Mouse (Mus musculus) testis, adult 2 months (tissue): ENCODE results near the gene Mettl21a.

Experiments used
- CTCF ChIP-seq: fragments of 200-500 bp; IDR thresholded peaks from 2 replicates; pipeline ENCODE4 v1.5.1; 2012; ENCODE audit warnings: low read depth, mild to moderate bottlenecking, inconsistent platforms, low read length, moderate library complexity; ENCODE audit not compliant: control insufficient read depth, insufficient read depth, insufficient replicate concordance
- POLR2A ChIP-seq: fragments of 200-500 bp; IDR thresholded peaks from 2 replicates; pipeline ENCODE4 v1.6.1; 2012; ENCODE audit warnings: low read depth, mild to moderate bottlenecking, inconsistent platforms, low read length, moderate library complexity; ENCODE audit not compliant: control insufficient read depth

DNA sequence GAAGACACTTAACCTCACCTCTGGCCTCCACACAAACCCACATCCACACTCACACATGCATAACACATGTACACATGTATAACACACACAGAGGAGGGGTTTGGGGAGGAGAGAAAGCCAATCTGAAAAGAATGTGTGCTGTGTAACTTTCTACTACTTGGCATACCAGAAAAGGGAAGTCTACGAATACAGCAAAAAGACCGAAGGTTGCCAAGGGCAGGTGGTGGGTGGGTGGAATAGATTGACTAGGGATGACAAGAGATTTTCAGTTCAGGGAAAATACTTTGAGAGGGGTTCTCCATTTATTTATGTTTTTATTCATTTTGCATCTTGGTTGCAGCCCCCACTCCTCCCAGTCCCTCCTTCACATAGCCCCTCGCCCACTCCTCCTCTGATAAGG is 27.5 kb upstream of the Mettl21a start:
- TF ChIP-seq CTCF: no peak
- TF ChIP-seq POLR2A: no peak
